In the genomic region with DNA sequence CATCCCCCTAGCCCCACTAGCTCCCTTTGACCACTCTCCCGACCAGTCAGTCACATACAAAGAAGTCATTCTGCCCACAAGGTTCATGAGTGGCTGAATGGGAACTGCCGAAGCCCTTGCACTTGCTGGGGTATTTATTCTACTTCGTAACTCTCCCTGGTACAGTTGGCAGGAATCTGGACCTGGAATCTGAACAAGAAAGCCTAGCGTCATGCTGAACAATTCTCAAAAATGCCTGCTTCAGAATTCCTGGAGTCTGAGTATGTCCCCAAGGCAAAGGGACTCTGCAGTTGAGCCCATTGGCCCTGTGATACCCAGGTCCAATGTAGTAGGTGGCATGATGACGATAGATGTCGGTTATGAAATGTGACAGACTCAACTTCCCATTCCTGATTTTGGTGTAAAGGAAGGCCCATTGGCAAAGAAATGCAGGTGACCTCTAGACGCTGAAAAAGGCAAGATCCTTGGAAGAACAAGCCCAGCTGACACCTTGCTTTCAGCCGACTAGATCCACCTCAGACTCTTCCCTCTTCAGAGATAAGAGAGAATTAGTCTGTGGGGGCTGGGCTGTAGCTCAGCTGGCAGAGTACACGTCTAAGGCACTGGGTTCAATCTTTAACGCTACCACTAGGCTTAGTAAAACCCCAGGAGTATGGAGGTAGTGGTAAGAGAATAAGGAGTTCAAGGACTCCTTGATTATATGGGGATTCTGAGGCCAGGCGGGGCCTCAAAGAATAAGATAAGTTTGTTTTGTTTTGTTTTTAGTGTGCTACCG, we compare ENCODE assay signal across 10 mouse cellular contexts. TPM values are rescaled to one million over a fixed set of nuclear protein-coding genes. Genes with fewer than 3 reads are reported as not detected.
DNase-seq lines count a peak whose midpoint lies in the region; ATAC-seq lines count a peak whose summit lies in the region.
"Had no signal": no experiment of that assay in that cellular context is flagged by ENCODE, and none has a peak within 500 bp of the region (broad histone marks: within the 10 kb centered on the region; RNA-seq: fewer than 3 reads in every experiment).

No protein-coding gene starts in this region.

- H3K27ac ChIP-seq in heart, embryonic 15.5 days, result no peak overlapping the region
- no peak overlapping the region for H3K27ac ChIP-seq in forebrain, embryonic 12.5 days
- H3K27ac ChIP-seq in liver, embryonic 16.5 days (ENCODE audit: low read length), result no peak overlapping the region
- H3K27ac ChIP-seq: macrophage had no signal

- no peak for ATAC-seq in heart, embryonic 15.5 days (replicated peaks; ENCODE audit: insufficient number of reproducible peaks, insufficient read depth, low FRiP score, low read depth)
- peak; percentile 25; the same call in 1 of the 2 replicates for ATAC-seq in forebrain, embryonic 12.5 days (ENCODE audit: low FRiP score)
- ATAC-seq in liver, embryonic 16.5 days (ENCODE audit: low read depth), result peak; percentile 16; the same call in 1 of the 2 replicates

- 0 out of 2 replicates have a peak, but pooled peaks cover under 1% of the 10 kb centered on the region for H3K36me3 ChIP-seq in heart, embryonic 15.5 days
- peaks cover 22% of the 10 kb centered on the region for H3K36me3 ChIP-seq in forebrain, embryonic 12.5 days (replicated peaks)
- peaks cover 12% of the 10 kb centered on the region; the same call in 1 of the 2 replicates for H3K36me3 ChIP-seq in liver, embryonic 16.5 days (ENCODE audit: control insufficient read depth, insufficient read depth)

- H3K4me2 ChIP-seq in heart, embryonic 15.5 days, result peak overlapping the region; percentile 86; the same call in 1 of the 2 replicates
- H3K4me2 ChIP-seq in forebrain, embryonic 12.5 days, result no peak overlapping the region
- H3K4me2 ChIP-seq in liver, embryonic 16.5 days (ENCODE audit: low read depth, low read length), result peak overlapping the region; percentile 95

- DNase-seq in heart, postnatal 10 days, result no peak
- DNase-seq in ES-CJ7 (ENCODE audit: low read depth, low spot score), result peak; percentile 48
- DNase-seq in thymus, adult 18-20 months, result no peak
- no peak for DNase-seq in layer of hippocampus, adult 9-10 months (ENCODE audit: low spot score)
- DNase-seq in cerebellum, postnatal 14 days, result no peak

- H3K4me1 ChIP-seq in heart, embryonic 15.5 days (replicated peaks), result peaks cover 40% of the 10 kb centered on the region
- H3K4me1 ChIP-seq in forebrain, embryonic 12.5 days, result peaks cover 24% of the 10 kb centered on the region
- peaks cover 44% of the 10 kb centered on the region for H3K4me1 ChIP-seq in liver, embryonic 16.5 days (ENCODE audit: control insufficient read depth, low read depth, low read length)

- H3K4me3 ChIP-seq in heart, embryonic 15.5 days, result no peak overlapping the region
- H3K4me3 ChIP-seq in forebrain, embryonic 12.5 days (replicated peaks), result no peak overlapping the region
- H3K4me3 ChIP-seq in liver, embryonic 16.5 days (ENCODE audit: low read depth, low read length), result peak overlapping the region; percentile 80

- H3K9me3 ChIP-seq in heart, embryonic 15.5 days (replicated peaks), result no peaks in the 10 kb centered on the region
- H3K9me3 ChIP-seq in forebrain, embryonic 12.5 days, result no peaks in the 10 kb centered on the region
- H3K9me3 ChIP-seq in liver, embryonic 16.5 days (replicated peaks; ENCODE audit: control insufficient read depth, low read length), result no peaks in the 10 kb centered on the region

- no peak overlapping the region for H3K9ac ChIP-seq in heart, embryonic 15.5 days
- H3K9ac ChIP-seq in forebrain, embryonic 12.5 days, result no peak overlapping the region
- H3K9ac ChIP-seq in liver, embryonic 16.5 days (ENCODE audit: low read depth, low read length), result no peak overlapping the region

- no peaks in the 10 kb centered on the region for H3K27me3 ChIP-seq in heart, embryonic 15.5 days
- H3K27me3 ChIP-seq in forebrain, embryonic 12.5 days, result no peaks in the 10 kb centered on the region
- no peaks in the 10 kb centered on the region for H3K27me3 ChIP-seq in liver, embryonic 16.5 days (ENCODE audit: control insufficient read depth, insufficient read depth, low read depth, low read length)
- H3K27me3 ChIP-seq: CH12.LX had no signal

- intact Hi-C loops in heart, postnatal 10 days (cut with DNase I), result loop anchor here (1.0 to 10.0 kb wide), 2 partner anchors 37 to 532 kb away; no protein-coding TSS in a partner anchor

- WGBS in heart, embryonic 15.5 days, result 65% methylated on average over 12 of the region's 12 CpGs
- WGBS in forebrain, embryonic 12.5 days, result 87% methylated on average over 12 of the region's 12 CpGs
- WGBS in liver, embryonic 16.5 days (ENCODE audit: insufficient replicate concordance), result 45% methylated on average over 12 of the region's 12 CpGs

RNA-seq across cellular contexts. Expression of gene Atmin, which starts 0.7 kb away (rescaled TPM):
- polyA plus RNA-seq in heart, embryonic 15.5 days (2015; fragmentation: Nextera tagmentation; extraction: Ambion mirVana), result 7.9 and 10.5 TPM in 2 replicates
- 10 to 100 TPM; 14.5 to 16.9 TPM for total RNA-seq in heart, postnatal 10 days (2021)
- polyA plus RNA-seq in forebrain, embryonic 12.5 days (2016; fragmentation: Nextera tagmentation; extraction: Ambion mirVana), result 17.9 and 18.5 TPM in 2 replicates
- 3.3 and 3.8 TPM in 2 replicates for polyA plus RNA-seq in liver, embryonic 16.5 days (2015; fragmentation: Nextera tagmentation; extraction: Ambion mirVana)

RNA-seq across cellular contexts. Expression of gene Cenpn, which starts 20.9 kb away (rescaled TPM):
- 22.9 and 26.5 TPM in 2 replicates for polyA plus RNA-seq in heart, embryonic 15.5 days (2015; fragmentation: Nextera tagmentation; extraction: Ambion mirVana)
- total RNA-seq in heart, postnatal 10 days (2021), result 1 to 10 TPM; 4.9 to 5.1 TPM
- polyA plus RNA-seq in forebrain, embryonic 12.5 days (2016; fragmentation: Nextera tagmentation; extraction: Ambion mirVana), result 43.5 and 45.8 TPM in 2 replicates
- 21.5 and 22.2 TPM in 2 replicates for polyA plus RNA-seq in liver, embryonic 16.5 days (2015; fragmentation: Nextera tagmentation; extraction: Ambion mirVana)

RNA-seq across cellular contexts. Expression of gene Cmc2, which starts 21.2 kb away (rescaled TPM):
- 98.4 and 142 TPM in 2 replicates for polyA plus RNA-seq in heart, embryonic 15.5 days (2015; fragmentation: Nextera tagmentation; extraction: Ambion mirVana)
- 10 to 100 TPM; 50.0 to 54.3 TPM for total RNA-seq in heart, postnatal 10 days (2021)
- 73.6 and 78.2 TPM in 2 replicates for polyA plus RNA-seq in forebrain, embryonic 12.5 days (2016; fragmentation: Nextera tagmentation; extraction: Ambion mirVana)
- 49.7 and 54.0 TPM in 2 replicates for polyA plus RNA-seq in liver, embryonic 16.5 days (2015; fragmentation: Nextera tagmentation; extraction: Ambion mirVana)

RNA-seq across cellular contexts. Expression of gene 1700030J22Rik, which starts 36.3 kb away (rescaled TPM):
- 0.58 and 0.77 TPM in 2 replicates for polyA plus RNA-seq in heart, embryonic 15.5 days (2015; fragmentation: Nextera tagmentation; extraction: Ambion mirVana)
- under 1 TPM; 0.62 to 0.67 TPM for total RNA-seq in heart, postnatal 10 days (2021)
- polyA plus RNA-seq in forebrain, embryonic 12.5 days (2016; fragmentation: Nextera tagmentation; extraction: Ambion mirVana), result 4.5 and 5.4 TPM in 2 replicates
- 0.47 and 0.54 TPM in 2 replicates for polyA plus RNA-seq in liver, embryonic 16.5 days (2015; fragmentation: Nextera tagmentation; extraction: Ambion mirVana)

RNA-seq across cellular contexts. Expression of gene Gcsh, which starts 50.9 kb away (rescaled TPM):
- 66.1 and 78.2 TPM in 2 replicates for polyA plus RNA-seq in heart, embryonic 15.5 days (2015; fragmentation: Nextera tagmentation; extraction: Ambion mirVana)
- 10 to 100 TPM; 37.2 to 39.5 TPM for total RNA-seq in heart, postnatal 10 days (2021)
- polyA plus RNA-seq in forebrain, embryonic 12.5 days (2016; fragmentation: Nextera tagmentation; extraction: Ambion mirVana), result 113 and 127 TPM in 2 replicates
- polyA plus RNA-seq in liver, embryonic 16.5 days (2015; fragmentation: Nextera tagmentation; extraction: Ambion mirVana), result 92.4 and 94.0 TPM in 2 replicates
